Mouse (Mus musculus) liver, embryonic 13.5 days (tissue): ENCODE measurements around the gene Gnpat. TPM values are rescaled to one million over a fixed set of nuclear protein-coding genes. Genes with fewer than 3 reads are reported as not detected.

ENCODE experiments used
- ATAC-seq: fragments of 200-750 bp; cut with Nextera tagmentation; 2 replicates; pipeline ENCODE4 v1.8.0; 2017; ENCODE audit warnings: low read depth, mild to moderate bottlenecking, moderate number of reproducible peaks, moderate library complexity
- DNase-seq: peaks from one replicate; pipeline ENCODE4 v3.0.0; 2022
- H3K27ac ChIP-seq: fragments of 300-500 bp; sonication (generic); 2 replicates; pipeline ENCODE4 v1.5.1; 2015; ENCODE audit warnings: moderate library complexity, mild to moderate bottlenecking, inconsistent platforms
- H3K27me3 ChIP-seq: fragments of 300-500 bp; sonication (generic); 2 replicates; pipeline ENCODE4 v1.6.1; 2015; ENCODE audit warnings: mild to moderate bottlenecking, inconsistent platforms
- H3K36me3 ChIP-seq: fragments of 300-500 bp; sonication (generic); 2 replicates; pipeline ENCODE4 v1.6.1; 2015; ENCODE audit warnings: mild to moderate bottlenecking, inconsistent platforms
- H3K4me1 ChIP-seq: fragments of 300-500 bp; sonication (generic); replicated peaks from 2 replicates; pipeline ENCODE4 v1.6.1; 2015; ENCODE audit warnings: inconsistent platforms
- H3K4me2 ChIP-seq: fragments of 300-500 bp; sonication (generic); 2 replicates; pipeline ENCODE4 v1.6.1; 2015; ENCODE audit warnings: inconsistent platforms, mild to moderate bottlenecking, moderate library complexity
- H3K4me3 ChIP-seq: fragments of 300-500 bp; sonication (generic); replicated peaks from 2 replicates; pipeline ENCODE4 v1.5.1; 2015; ENCODE audit warnings: mild to moderate bottlenecking, inconsistent platforms
- H3K9ac ChIP-seq: fragments of 300-500 bp; sonication (generic); 2 replicates; pipeline ENCODE4 v1.6.1; 2015; ENCODE audit warnings: mild to moderate bottlenecking, inconsistent platforms
- H3K9me3 ChIP-seq: fragments of 300-500 bp; sonication (generic); replicated peaks from 2 replicates; pipeline ENCODE4 v1.6.1; 2016; ENCODE audit warnings: inconsistent platforms
- WGBS: fragments of 180-500 bp; shearing (Covaris S2); methylation state at CpG from one replicate; pipeline ENCODE4 v1.1.7; 2015; ENCODE audit not compliant: insufficient replicate concordance; 5-methylcytosine and 5-hydroxymethylcytosine counted together
- polyA plus RNA-seq: library from polyadenylated mRNA; unstranded; fragments of >200 nt; fragmentation: Nextera tagmentation; extraction: Ambion mirVana; gene quantifications from 2 replicates; pipeline ENCODE4 v1.2.1, GENCODE M21; 2015

Gnpat gene
- 47.3 and 53.9 TPM in 2 replicates for polyA plus RNA-seq

GRCm38 (mm10) chr8:124862321-124863162, at the start of gene Gnpat, which contains the start of gene 2810004N23Rik:
Gnpat (plus strand) TSS chr8:124863033.
2810004N23Rik (minus strand) TSS chr8:124863120.
- Histone ChIP-seq H3K4me2 (peak within 1 kb of the TSS; percentile 84), H3K36me3 (peaks cover 39% of the 10 kb centered on the region), H3K9ac (peak within 1 kb of the TSS; percentile 94), H3K27me3 (no peaks in the 10 kb centered on the region), H3K27ac (peak within 1 kb of the TSS; percentile 88), H3K4me3 (peak within 1 kb of the TSS; percentile 92), H3K9me3 (no peaks in the 10 kb centered on the region), H3K4me1 (peaks cover 69% of the 10 kb centered on the region)
- WGBS: under 1% methylated on average over 55 of the region's 55 CpGs
- DNase-seq (peak; percentile 83), ATAC-seq (peak; percentile 93)

DNA sequence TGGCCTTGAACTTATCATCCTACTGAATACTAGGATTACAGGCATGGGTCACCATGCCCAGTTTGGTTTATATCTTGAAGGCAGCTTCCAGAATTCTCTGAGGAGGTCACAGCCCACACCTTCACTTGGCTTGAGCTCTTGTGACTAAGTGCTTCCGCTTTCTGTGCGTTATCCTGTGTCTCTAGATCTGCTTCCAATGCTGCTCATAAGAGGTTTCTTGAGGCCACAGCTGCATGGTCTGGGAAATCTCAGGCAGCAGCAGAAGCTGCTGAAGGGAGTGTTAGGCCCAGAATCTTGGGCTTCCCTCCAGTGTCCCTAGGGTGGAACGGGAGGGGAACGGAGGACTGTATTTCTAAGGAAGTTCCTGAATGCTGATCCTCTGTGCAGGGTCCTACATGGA, 49.5 kb upstream of the Gnpat start:
- Histone ChIP-seq H3K4me3 (no peak overlapping the region), H3K27ac (no peak overlapping the region), H3K27me3 (no peaks in the 10 kb centered on the region), H3K9me3 (0 out of 2 replicates have a peak, but pooled peaks cover 2% of the 10 kb centered on the region), H3K9ac (no peak overlapping the region), H3K4me2 (no peak overlapping the region), H3K4me1 (no peaks in the 10 kb centered on the region), H3K36me3 (no peaks in the 10 kb centered on the region)
- WGBS: 79% methylated on average over 4 of the region's 4 CpGs
- ATAC-seq (no peak), DNase-seq (no peak)

GRCm38 (mm10) chr8:124815870-124816269, 47.0 kb upstream of the Gnpat start:
- no peaks in the 10 kb centered on the region for H3K36me3 ChIP-seq
- DNase-seq: no peak
- no peak overlapping the region for H3K4me2 ChIP-seq
- 0 out of 2 replicates have a peak, but pooled peaks cover 2% of the 10 kb centered on the region for H3K9me3 ChIP-seq
- no peak for ATAC-seq
- H3K27me3 ChIP-seq: no peaks in the 10 kb centered on the region
- WGBS: 78% methylated on average over 12 of the region's 12 CpGs
- H3K4me3 ChIP-seq: no peak overlapping the region
- no peak overlapping the region for H3K9ac ChIP-seq
- no peak overlapping the region for H3K27ac ChIP-seq
- 0 out of 2 replicates have a peak, but pooled peaks cover 2% of the 10 kb centered on the region for H3K4me1 ChIP-seq

DNA sequence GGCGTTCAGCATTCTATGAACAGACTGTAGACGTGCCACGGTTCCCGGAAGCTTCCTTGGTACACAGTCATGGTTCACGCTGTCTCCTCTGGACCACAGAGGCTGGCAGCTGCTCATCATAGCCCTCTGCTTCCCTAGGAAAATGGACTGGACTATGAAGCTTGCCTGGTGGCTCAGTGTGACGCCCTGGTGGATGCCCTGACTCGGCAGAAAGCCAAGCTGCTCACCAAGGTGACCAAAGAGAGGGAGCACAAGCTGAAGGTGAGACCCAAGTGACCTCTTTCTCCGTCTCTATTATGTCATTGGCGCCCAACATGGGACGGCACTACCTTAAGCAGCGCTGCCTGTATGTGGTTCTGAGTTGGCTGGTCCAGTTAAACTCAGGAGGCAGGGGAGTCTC, 46.0 kb upstream of the Gnpat start:
- Histone ChIP-seq H3K9me3 (0 out of 2 replicates have a peak, but pooled peaks cover 2% of the 10 kb centered on the region), H3K27ac (no peak overlapping the region), H3K9ac (no peak overlapping the region), H3K4me3 (no peak overlapping the region), H3K4me1 (0 out of 2 replicates have a peak, but pooled peaks cover 2% of the 10 kb centered on the region), H3K4me2 (no peak overlapping the region), H3K27me3 (no peaks in the 10 kb centered on the region), H3K36me3 (no peaks in the 10 kb centered on the region)
- ATAC-seq: no peak
- no peak for DNase-seq
- WGBS: 72% methylated on average over 11 of the region's 11 CpGs

- H3K9ac ChIP-seq: no peak overlapping the region
- H3K4me2 ChIP-seq: no peak overlapping the region
- 63% methylated on average over 3 of the region's 3 CpGs for WGBS
- ATAC-seq: no peak
- H3K4me3 ChIP-seq: no peak overlapping the region
- no peaks in the 10 kb centered on the region for H3K36me3 ChIP-seq
- no peak for DNase-seq
- H3K27ac ChIP-seq: no peak overlapping the region
- H3K27me3 ChIP-seq: no peaks in the 10 kb centered on the region
- 0 out of 2 replicates have a peak, but pooled peaks cover 2% of the 10 kb centered on the region for H3K4me1 ChIP-seq
- H3K9me3 ChIP-seq: 0 out of 2 replicates have a peak, but pooled peaks cover 2% of the 10 kb centered on the region
Measured at GRCm38 (mm10) chr8:124817361-124817760, 45.5 kb upstream of the Gnpat start.

GRCm38 (mm10) chr8:124819612-124820115, 43.2 kb upstream of the Gnpat start:
- H3K4me2 ChIP-seq: 0 out of 2 replicates have a peak overlapping the region, but pooled peaks have one; percentile 4
- H3K27ac ChIP-seq: no peak overlapping the region
- H3K9me3 ChIP-seq: 0 out of 2 replicates have a peak, but pooled peaks cover 2% of the 10 kb centered on the region
- no peaks in the 10 kb centered on the region for H3K27me3 ChIP-seq
- H3K9ac ChIP-seq: no peak overlapping the region
- H3K4me1 ChIP-seq: 0 out of 2 replicates have a peak, but pooled peaks cover 2% of the 10 kb centered on the region
- WGBS: 49% methylated on average over 6 of the region's 6 CpGs
- H3K36me3 ChIP-seq: no peaks in the 10 kb centered on the region
- peak; percentile 31; the same call in 1 of the 2 replicates for ATAC-seq
- DNase-seq: no peak
- no peak overlapping the region for H3K4me3 ChIP-seq

GRCm38 (mm10) chr8:124820125-124820524, 42.7 kb upstream of the Gnpat start:
- Histone ChIP-seq H3K27ac (no peak overlapping the region), H3K9ac (no peak overlapping the region), H3K4me1 (0 out of 2 replicates have a peak, but pooled peaks cover 2% of the 10 kb centered on the region), H3K36me3 (no peaks in the 10 kb centered on the region), H3K27me3 (no peaks in the 10 kb centered on the region), H3K4me2 (0 out of 2 replicates have a peak overlapping the region, but pooled peaks have one; percentile 4), H3K9me3 (0 out of 2 replicates have a peak, but pooled peaks cover 2% of the 10 kb centered on the region), H3K4me3 (no peak overlapping the region)
- ATAC-seq (peak; percentile 10; the same call in 1 of the 2 replicates), DNase-seq (no peak)
- WGBS: 56% methylated on average over 11 of the region's 11 CpGs

DNA sequence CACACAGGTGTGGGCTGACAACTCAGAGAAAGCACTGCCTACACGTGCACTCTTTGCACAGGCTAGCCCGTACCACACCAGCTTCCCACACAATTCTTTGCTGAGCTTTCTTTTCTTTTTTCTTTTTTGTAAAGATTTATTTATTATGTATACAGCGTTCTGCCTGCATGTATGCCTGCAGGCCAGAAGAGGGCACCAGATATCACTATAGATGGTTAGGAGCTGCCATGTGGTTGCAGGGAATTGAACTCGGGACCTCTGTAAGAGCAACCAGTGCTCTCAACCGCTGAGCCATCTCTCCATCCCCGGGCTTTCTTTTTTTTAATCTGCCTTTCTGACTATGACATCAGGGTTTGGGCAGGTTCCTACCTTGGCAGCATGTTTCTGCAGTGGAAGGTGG, 39.3 kb upstream of the Gnpat start:
- H3K4me3 ChIP-seq: no peak overlapping the region
- no peaks in the 10 kb centered on the region for H3K36me3 ChIP-seq
- H3K27ac ChIP-seq: no peak overlapping the region
- H3K4me1 ChIP-seq: 0 out of 2 replicates have a peak, but pooled peaks cover 5% of the 10 kb centered on the region
- no peak overlapping the region for H3K9ac ChIP-seq
- 61% methylated on average over 6 of the region's 6 CpGs for WGBS
- no peak for ATAC-seq
- H3K4me2 ChIP-seq: no peak overlapping the region
- DNase-seq: no peak
- H3K27me3 ChIP-seq: peaks cover 7% of the 10 kb centered on the region; the same call in 1 of the 2 replicates
- H3K9me3 ChIP-seq: no peaks in the 10 kb centered on the region

DNA sequence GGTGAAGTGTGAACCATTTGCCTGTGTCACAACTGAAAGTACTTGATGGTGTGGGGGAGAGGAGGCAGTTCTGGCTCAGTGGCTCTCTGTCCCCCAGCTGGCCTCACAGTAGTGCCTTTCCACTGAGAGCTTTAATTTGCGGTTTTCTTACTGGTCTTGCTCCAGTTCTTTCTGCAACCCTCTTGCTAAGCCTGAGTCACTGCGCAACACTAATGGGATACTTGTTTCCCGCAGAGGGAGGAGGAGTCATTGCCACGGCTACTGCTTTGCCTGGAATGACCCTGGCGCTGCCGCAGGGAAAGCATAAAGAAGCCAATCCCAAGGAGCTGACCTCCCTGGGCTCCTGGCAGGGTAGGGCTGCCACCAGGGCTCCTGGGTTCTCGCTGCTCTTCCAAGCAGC, 36.2 kb upstream of the Gnpat start:
- 31% methylated on average over 7 of the region's 7 CpGs for WGBS
- Histone ChIP-seq H3K4me1 (0 out of 2 replicates have a peak, but pooled peaks cover 2% of the 10 kb centered on the region), H3K9ac (no peak overlapping the region), H3K36me3 (no peaks in the 10 kb centered on the region), H3K4me3 (no peak overlapping the region), H3K9me3 (no peaks in the 10 kb centered on the region), H3K27me3 (peaks cover 18% of the 10 kb centered on the region), H3K27ac (no peak overlapping the region), H3K4me2 (no peak overlapping the region)
- ATAC-seq (no peak), DNase-seq (no peak)

DNA sequence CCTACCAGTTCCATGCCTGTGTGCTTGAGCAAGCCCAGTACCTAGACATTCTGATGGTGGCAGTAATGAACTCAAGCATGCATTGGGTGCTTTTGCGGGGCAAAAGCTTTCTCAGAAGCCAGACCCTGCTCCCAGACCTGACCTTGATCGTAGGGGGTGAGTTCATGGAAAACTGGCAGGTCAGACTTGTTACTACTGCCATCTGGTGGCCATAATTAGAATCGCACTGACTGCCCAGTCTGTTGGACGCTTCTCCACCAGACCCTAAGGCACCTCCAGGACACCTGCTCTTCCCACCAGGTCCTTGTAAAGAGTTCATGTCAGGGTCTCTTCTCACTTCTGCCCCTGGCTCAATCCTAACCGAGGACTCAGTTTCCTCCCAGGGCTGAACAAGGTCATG, 35.4 kb upstream of the Gnpat start:
- Histone ChIP-seq H3K4me1 (0 out of 2 replicates have a peak, but pooled peaks cover 2% of the 10 kb centered on the region), H3K9ac (no peak overlapping the region), H3K36me3 (no peaks in the 10 kb centered on the region), H3K27ac (no peak overlapping the region), H3K27me3 (peaks cover 18% of the 10 kb centered on the region), H3K4me2 (no peak overlapping the region), H3K9me3 (no peaks in the 10 kb centered on the region), H3K4me3 (no peak overlapping the region)
- ATAC-seq (0 out of 2 replicates have a peak, but pooled peaks have one; percentile 19), DNase-seq (no peak)
- 1% methylated on average over 5 of the region's 5 CpGs for WGBS

GRCm38 (mm10) chr8:124828561-124829240, 34.1 kb upstream of the Gnpat start:
- ATAC-seq: no peak
- Histone ChIP-seq H3K9ac (no peak overlapping the region), H3K4me2 (no peak overlapping the region), H3K36me3 (no peaks in the 10 kb centered on the region), H3K27me3 (peaks cover 22% of the 10 kb centered on the region), H3K4me1 (0 out of 2 replicates have a peak, but pooled peaks cover 2% of the 10 kb centered on the region), H3K4me3 (no peak overlapping the region), H3K27ac (no peak overlapping the region), H3K9me3 (no peaks in the 10 kb centered on the region)
- DNase-seq: no peak
- 75% methylated on average over 24 of the region's 24 CpGs for WGBS
